Mouse (Mus musculus) stomach, postnatal 0 days (tissue): ENCODE results near the gene Heatr4. TPM values are rescaled to one million over a fixed set of nuclear protein-coding genes. Genes with fewer than 3 reads are reported as not detected.

Experiments
- ATAC-seq: fragments of 200-750 bp; cut with Nextera tagmentation; 2 replicates; pipeline ENCODE4 v1.8.0; 2017; ENCODE audit not compliant: low FRiP score, low TSS enrichment
- DNase-seq: peaks from one replicate; pipeline ENCODE4 v3.0.0-alpha.2; 2016; ENCODE audit warnings: low spot score
- H3K27ac ChIP-seq: fragments of 300-500 bp; sonication (generic); replicated peaks from 2 replicates; pipeline ENCODE4 v1.5.1; 2014; ENCODE audit warnings: mild to moderate bottlenecking, control low read depth
- H3K27me3 ChIP-seq: fragments of 300-500 bp; sonication (generic); 2 replicates; pipeline ENCODE4 v1.6.1; 2014; ENCODE audit warnings: low read length; ENCODE audit not compliant: control insufficient read depth, insufficient read depth
- H3K36me3 ChIP-seq: fragments of 300-500 bp; sonication (generic); 2 replicates; pipeline ENCODE4 v1.6.1; 2014; ENCODE audit warnings: low read length, mixed read lengths; ENCODE audit not compliant: control insufficient read depth, insufficient read depth
- H3K4me1 ChIP-seq: fragments of 300-500 bp; sonication (generic); replicated peaks from 2 replicates; pipeline ENCODE4 v1.6.1; 2014; ENCODE audit warnings: antibody characterized with exemption; ENCODE audit not compliant: control insufficient read depth, insufficient read depth
- H3K4me2 ChIP-seq: fragments of 300-500 bp; sonication (generic); replicated peaks from 2 replicates; pipeline ENCODE4 v1.6.1; 2014; ENCODE audit warnings: low read depth, mild to moderate bottlenecking, control low read depth, moderate library complexity
- H3K4me3 ChIP-seq: fragments of 300-500 bp; sonication (generic); 2 replicates; pipeline ENCODE4 v1.5.1; 2014; ENCODE audit warnings: low read depth, low read length, control low read depth
- H3K9ac ChIP-seq: fragments of 300-500 bp; sonication (generic); 2 replicates; pipeline ENCODE4 v1.6.1; 2014; ENCODE audit warnings: mild to moderate bottlenecking, low read length, control low read depth, mixed read lengths
- H3K9me3 ChIP-seq: fragments of 300-500 bp; sonication (generic); 2 replicates; pipeline ENCODE4 v1.6.1; 2016; ENCODE audit warnings: low read length; ENCODE audit not compliant: control insufficient read depth
- CTCF ChIP-seq: IDR thresholded peaks from 2 replicates; pipeline ENCODE4 v1.5.1; 2016; ENCODE audit warnings: antibody characterized with exemption, low read depth, mild to moderate bottlenecking, moderate library complexity
- EP300 ChIP-seq: optimal IDR thresholded peaks from 2 replicates; pipeline ENCODE3; 2016; ENCODE audit warnings: antibody characterized with exemption
- WGBS: fragments of 180-500 bp; shearing (Covaris S2); extraction: QIAGEN DNeasy Blood & Tissue Kit; methylation state at CpG from one replicate; pipeline ENCODE4 v1.1.7; 2014; 5-methylcytosine and 5-hydroxymethylcytosine counted together
- polyA plus RNA-seq: library from polyadenylated mRNA; unstranded; fragments of >200 nt; fragmentation: Nextera tagmentation; extraction: Ambion mirVana; gene quantifications from 2 replicates; pipeline ENCODE4 v1.2.1, GENCODE M21; 2015

Gene Heatr4
- polyA plus RNA-seq, 1 experiment from 2014 or later: not detected

DNA sequence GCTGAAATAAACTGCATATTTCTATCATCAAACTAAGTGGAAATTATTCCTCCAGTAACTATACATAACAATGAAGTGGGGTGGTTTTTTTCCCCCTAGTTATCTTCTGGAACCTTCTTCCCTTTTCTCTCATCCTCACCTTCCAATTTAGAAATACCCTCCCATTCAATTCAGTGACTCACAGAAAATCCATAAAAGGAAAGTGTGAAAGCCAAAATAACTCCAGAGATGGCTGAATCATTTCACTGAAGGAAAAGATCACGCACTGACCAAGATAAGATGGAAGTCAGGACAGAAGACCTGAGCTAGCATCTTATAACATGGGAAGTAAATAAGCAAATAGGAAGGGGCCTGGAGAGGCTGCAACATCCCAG is 61.2 kb downstream of the Heatr4 start:
- H3K4me2 ChIP-seq: no peak overlapping the region
- no peak for ATAC-seq
- no peaks in the 10 kb centered on the region for H3K9me3 ChIP-seq
- no peak for DNase-seq
- H3K27ac ChIP-seq: no peak overlapping the region
- TF ChIP-seq EP300: no peak
- no peak for TF ChIP-seq CTCF
- WGBS: 63% methylated on average over 1 of the region's 1 CpGs
- no peak overlapping the region for H3K4me3 ChIP-seq
- H3K36me3 ChIP-seq: no peaks in the 10 kb centered on the region
- no peak overlapping the region for H3K9ac ChIP-seq
- H3K27me3 ChIP-seq: no peaks in the 10 kb centered on the region
- H3K4me1 ChIP-seq: no peaks in the 10 kb centered on the region

DNA sequence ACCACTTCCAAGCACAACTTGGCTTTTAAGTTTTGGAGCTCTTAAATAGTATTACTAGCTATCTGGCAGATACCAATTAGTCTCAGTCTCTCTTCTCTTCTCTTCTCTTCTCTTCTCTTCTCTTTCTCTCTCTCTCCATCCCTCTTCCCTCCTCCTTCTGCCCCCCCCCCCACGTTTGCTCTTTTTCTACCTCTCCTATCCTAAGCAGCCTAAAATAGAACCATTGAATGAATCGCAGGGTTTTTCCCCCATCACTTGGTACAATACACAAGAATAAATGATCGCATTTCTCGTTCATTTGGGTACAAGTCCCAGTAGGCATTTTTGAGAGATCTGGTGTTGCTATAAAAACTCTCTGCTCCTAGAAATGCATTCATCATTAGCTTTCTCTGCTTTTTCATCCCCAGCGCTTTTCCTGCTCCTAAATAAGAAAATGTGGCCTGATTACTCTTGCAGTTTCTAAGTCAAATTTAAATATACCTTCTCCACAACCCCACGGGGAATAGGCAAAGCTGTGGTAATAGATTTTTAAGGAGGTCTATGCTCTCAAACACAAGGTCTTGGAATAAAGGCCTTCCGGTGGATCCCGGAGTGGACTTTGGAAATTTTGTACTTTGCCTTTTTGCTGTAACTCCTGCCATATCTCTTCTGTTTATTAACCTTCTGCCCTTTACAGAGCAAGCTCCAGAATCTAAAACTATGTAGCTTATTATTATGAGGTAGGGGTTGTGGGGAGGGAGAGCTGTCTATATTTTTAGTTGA is 61.7 kb downstream of the Heatr4 start:
- Histone ChIP-seq H3K9me3 (no peaks in the 10 kb centered on the region), H3K27ac (peak overlapping the region; percentile 69), H3K4me1 (no peaks in the 10 kb centered on the region), H3K36me3 (no peaks in the 10 kb centered on the region), H3K4me2 (peak overlapping the region; percentile 50), H3K27me3 (no peaks in the 10 kb centered on the region), H3K4me3 (peak overlapping the region; percentile 98), H3K9ac (peak overlapping the region; percentile 64)
- TF ChIP-seq CTCF (no peak), EP300 (no peak)
- WGBS: 24% methylated on average over 8 of the region's 8 CpGs
- DNase-seq (no peak), ATAC-seq (no peak)

DNA sequence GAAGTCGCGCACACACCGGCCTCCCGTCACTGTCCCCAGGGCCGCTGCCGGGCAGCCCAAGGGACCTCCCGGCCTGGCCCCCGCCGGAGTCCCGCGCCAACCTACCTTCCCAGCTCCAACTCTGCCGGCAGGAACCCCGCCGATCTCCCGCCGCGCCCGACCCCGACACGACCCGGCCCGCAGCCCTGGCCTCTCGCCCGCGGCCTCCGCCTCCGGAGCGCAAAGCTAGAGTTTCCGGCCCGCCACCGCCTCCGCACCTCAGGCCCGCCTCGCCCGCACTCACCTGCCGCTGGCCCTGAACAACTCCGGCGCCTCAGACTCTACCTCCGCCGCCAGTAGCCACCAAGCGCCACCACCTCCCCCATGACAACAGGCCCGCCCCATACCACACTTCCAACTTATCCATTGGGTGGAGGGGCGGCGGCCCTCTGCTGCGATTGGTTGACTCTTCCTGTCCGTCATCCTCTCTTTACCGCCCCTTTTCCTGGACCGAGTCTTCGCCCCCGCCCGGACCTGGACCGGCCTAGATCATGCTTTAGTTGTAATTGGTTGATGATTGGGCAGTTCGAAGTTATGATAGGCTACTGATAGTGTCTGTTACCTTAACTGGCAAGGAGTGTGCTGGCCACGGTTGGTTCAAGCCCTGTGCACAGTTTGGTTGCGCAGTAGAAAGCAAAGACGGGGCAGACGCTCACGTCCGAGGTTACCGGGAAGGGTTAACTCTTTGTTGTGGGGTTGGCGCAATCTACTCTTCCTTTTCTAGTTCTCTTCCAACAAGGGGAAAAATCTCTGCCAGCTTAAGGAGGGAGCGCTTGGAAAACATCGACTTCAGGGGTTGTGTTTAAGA is 62.9 kb downstream of the Heatr4 start, which contains the start of gene Numb:
Numb (minus strand) TSS at position 400 of the 847 bp plus-strand sequence.
- ATAC-seq: peak; percentile 100
- TF ChIP-seq EP300 (no peak), CTCF (no peak)
- under 1% methylated on average over 56 of the region's 63 CpGs for WGBS
- H3K4me2 ChIP-seq: peak within 1 kb of the TSS; percentile 78
- peak; percentile 99 for DNase-seq
- no peaks in the 10 kb centered on the region for H3K36me3 ChIP-seq
- no peaks in the 10 kb centered on the region for H3K4me1 ChIP-seq
- H3K27me3 ChIP-seq: no peaks in the 10 kb centered on the region
- peak within 1 kb of the TSS; percentile 91 for H3K27ac ChIP-seq
- H3K9me3 ChIP-seq: no peaks in the 10 kb centered on the region
- peak within 1 kb of the TSS; percentile 98 for H3K4me3 ChIP-seq
- peak within 1 kb of the TSS; percentile 94 for H3K9ac ChIP-seq

DNA sequence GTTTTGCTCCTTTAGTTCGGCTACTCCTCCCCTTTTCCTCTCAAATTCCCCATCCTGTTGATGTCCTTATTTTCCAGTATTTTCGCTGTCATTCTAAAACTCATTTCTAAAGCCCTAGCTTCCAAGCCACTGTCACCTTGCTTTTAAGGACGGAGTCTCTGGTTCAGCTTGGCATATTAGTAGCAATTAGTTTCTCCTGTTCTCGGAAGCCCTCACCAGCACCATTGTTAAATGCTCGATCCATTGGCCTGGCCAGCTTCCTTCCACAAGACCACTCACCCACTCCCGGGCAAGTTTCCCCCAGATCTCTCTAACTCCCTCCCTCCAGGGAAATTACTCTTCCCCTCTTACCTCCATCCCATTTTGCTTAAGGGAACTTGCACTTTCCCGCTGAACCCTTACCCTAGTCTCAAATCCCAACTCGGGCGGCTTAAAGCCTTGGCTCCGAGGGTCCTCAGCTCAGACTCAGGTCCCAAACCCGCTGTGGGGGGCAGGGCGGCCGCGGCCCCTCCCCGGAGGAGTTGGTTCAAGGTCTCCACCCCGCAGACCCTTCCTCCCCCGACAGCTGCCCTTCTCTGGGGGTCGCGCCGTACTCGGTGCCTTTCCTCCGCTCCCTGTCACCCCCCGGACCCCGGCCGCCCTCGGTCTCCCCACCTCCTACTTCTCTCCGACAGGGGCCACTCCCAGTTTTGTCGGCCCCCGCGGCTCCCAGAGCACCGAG is 63.8 kb downstream of the Heatr4 start:
- no peak for DNase-seq
- Histone ChIP-seq H3K9ac (peak overlapping the region; percentile 94), H3K4me2 (peak overlapping the region; percentile 78), H3K36me3 (no peaks in the 10 kb centered on the region), H3K27ac (peak overlapping the region; percentile 91), H3K9me3 (no peaks in the 10 kb centered on the region), H3K27me3 (no peaks in the 10 kb centered on the region), H3K4me3 (peak overlapping the region; percentile 98), H3K4me1 (no peaks in the 10 kb centered on the region)
- WGBS: 3% methylated on average over 30 of the region's 31 CpGs
- no peak; the same call in 1 of the 2 replicates for ATAC-seq
- TF ChIP-seq EP300: no peak
- no peak for TF ChIP-seq CTCF

DNA sequence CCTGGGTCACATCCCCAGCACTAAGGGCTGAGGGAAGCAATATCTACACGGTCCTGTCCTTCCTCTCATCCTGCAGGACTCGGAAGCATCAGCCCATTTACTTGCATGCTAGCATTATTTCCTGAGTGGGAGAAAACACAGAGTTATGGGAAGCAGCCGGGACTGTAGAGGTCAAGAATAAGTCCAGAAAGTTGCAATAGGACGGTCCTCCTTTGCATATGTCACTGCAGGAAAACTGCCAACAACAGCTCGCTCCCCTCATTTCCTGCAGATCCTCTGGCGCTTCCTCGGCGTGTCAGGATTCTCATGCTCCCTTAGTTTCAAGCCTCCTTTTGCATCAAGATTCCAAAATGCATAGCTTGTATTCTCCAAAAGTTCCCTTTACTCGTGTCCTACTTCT is 67.8 kb downstream of the Heatr4 start:
- TF ChIP-seq EP300 (no peak), CTCF (no peak)
- 61% methylated on average over 9 of the region's 9 CpGs for WGBS
- Histone ChIP-seq H3K27ac (no peak overlapping the region), H3K36me3 (no peaks in the 10 kb centered on the region), H3K9ac (no peak overlapping the region), H3K27me3 (no peaks in the 10 kb centered on the region), H3K4me1 (no peaks in the 10 kb centered on the region), H3K4me3 (no peak overlapping the region), H3K9me3 (no peaks in the 10 kb centered on the region), H3K4me2 (no peak overlapping the region)
- ATAC-seq (no peak), DNase-seq (no peak)
